Mouse (Mus musculus) MEL (cell line): Measurements from ENCODE around the gene Tnfrsf1b.

Experiments used
- CTCF ChIP-seq, 3 experiments: IDR thresholded peaks in 2 of 3; conservative IDR thresholded peaks in 1 of 3; 2 replicates each; pipeline ENCODE4 v1.5.1; 2011 to 2012; ENCODE audit warnings: low read length in 3 of 3, low read depth in 2 of 3, mild to moderate bottlenecking in 2 of 3, improper control_type of control experiment in 1 of 3, inconsistent platforms in 1 of 3, mixed read lengths in 1 of 3, moderate library complexity in 1 of 3; ENCODE audit not compliant: control insufficient read depth in 1 of 3, insufficient read depth in 1 of 3, poor library complexity in 1 of 3, severe bottlenecking in 1 of 3
- HCFC1 ChIP-seq: IDR thresholded peaks from 2 replicates; pipeline ENCODE4 v1.6.1; 2012; ENCODE audit warnings: low read depth, mild to moderate bottlenecking, inconsistent platforms, low read length, improper control_type of control experiment, moderate library complexity
- TCF12 ChIP-seq: IDR thresholded peaks from 2 replicates; pipeline ENCODE4 v1.6.1; 2014; ENCODE audit warnings: low read depth, mild to moderate bottlenecking, inconsistent platforms, low read length, improper control_type of control experiment, moderate library complexity

GRCm38 (mm10) chr4:145194559-145195162 lies 52.0 kb downstream of the Tnfrsf1b start, which contains the start of gene Vps13d:
- TF ChIP-seq CTCF (IDR thresholded peaks at IDR 0.05 in 2 of 3, conservative IDR thresholded peaks at IDR 0.05 in 1 of 3; ENCODE audit: control insufficient read depth in 1 of 3, insufficient read depth in 1 of 3, low read depth in 2 of 3, low read length in 3 of 3, poor library complexity in 1 of 3, severe bottlenecking in 1 of 3): peak; percentile 70 to 98 (median 89)
- peak; percentile 92 for TF ChIP-seq HCFC1
- peak; percentile 61; the same call in 1 of the 2 replicates for TF ChIP-seq TCF12
